Mouse (Mus musculus) spleen, adult 12 weeks (tissue): ENCODE measurements around the gene Eef1akmt2.

Experiments used
- DNase-seq: peaks from one replicate; pipeline ENCODE4 v3.0.0; 2022; ENCODE audit warnings: low spot score

Eef1akmt2 gene

GRCm38 (mm10) chr7:132810879-132811278, 41.6 kb downstream of the Eef1akmt2 start:
- peak; percentile 85 for DNase-seq

GRCm38 (mm10) chr7:132810368-132810767, 42.1 kb downstream of the Eef1akmt2 start:
- DNase-seq = no peak

GRCm38 (mm10) chr7:132809721-132810120, 42.8 kb downstream of the Eef1akmt2 start:
- no peak for DNase-seq

- DNase-seq = no peak
Measured at GRCm38 (mm10) chr7:132808841-132809682, 43.4 kb downstream of the Eef1akmt2 start.

- no peak for DNase-seq
Measured at GRCm38 (mm10) chr7:132808051-132808796, 44.2 kb downstream of the Eef1akmt2 start.

GRCm38 (mm10) chr7:132806926-132807857, 45.3 kb downstream of the Eef1akmt2 start:
- no peak for DNase-seq

- no peak for DNase-seq
Measured at GRCm38 (mm10) chr7:132806286-132806685, 46.2 kb downstream of the Eef1akmt2 start.

- no peak for DNase-seq
Measured at GRCm38 (mm10) chr7:132804951-132805350, 47.5 kb downstream of the Eef1akmt2 start.

- DNase-seq = no peak
Measured at GRCm38 (mm10) chr7:132804461-132804860, 48.0 kb downstream of the Eef1akmt2 start.

GRCm38 (mm10) chr7:132803962-132804361, 48.5 kb downstream of the Eef1akmt2 start:
- DNase-seq = no peak

- no peak for DNase-seq
Measured at GRCm38 (mm10) chr7:132803336-132803735, 49.1 kb downstream of the Eef1akmt2 start.

- DNase-seq = no peak
Measured at GRCm38 (mm10) chr7:132802691-132803090, 49.8 kb downstream of the Eef1akmt2 start.

- DNase-seq = no peak
Measured at GRCm38 (mm10) chr7:132802066-132802465, 50.4 kb downstream of the Eef1akmt2 start.

GRCm38 (mm10) chr7:132801509-132801908, 51.0 kb downstream of the Eef1akmt2 start:
- no peak for DNase-seq

- DNase-seq = no peak
Measured at GRCm38 (mm10) chr7:132800868-132801267, 51.6 kb downstream of the Eef1akmt2 start.

- no peak for DNase-seq
Measured at GRCm38 (mm10) chr7:132799119-132800016, 53.1 kb downstream of the Eef1akmt2 start.

- no peak for DNase-seq
Measured at GRCm38 (mm10) chr7:132795141-132795540, 57.3 kb downstream of the Eef1akmt2 start.

- no peak for DNase-seq
Measured at GRCm38 (mm10) chr7:132793467-132793866, 59.0 kb downstream of the Eef1akmt2 start.

- no peak for DNase-seq
Measured at GRCm38 (mm10) chr7:132790447-132791219, 61.8 kb downstream of the Eef1akmt2 start.

GRCm38 (mm10) chr7:132788826-132789225, 63.6 kb downstream of the Eef1akmt2 start:
- no peak for DNase-seq
